Mouse (Mus musculus) heart, embryonic 16.5 days (tissue): ENCODE results near the gene Gm20219. TPM values are rescaled to one million over a fixed set of nuclear protein-coding genes. Genes with fewer than 3 reads are reported as not detected.
A peak's percentile ranks its signal among the peaks of the same experiment; 100 is the strongest.

Experiments used
- ATAC-seq: fragments of 200-750 bp; cut with Nextera tagmentation; replicated peaks from 2 replicates; pipeline ENCODE4 v1.8.0; 2017; ENCODE audit warnings: moderate number of reproducible peaks; ENCODE audit not compliant: insufficient read depth, low FRiP score; ENCODE audit errors: extremely low read depth
- H3K27ac ChIP-seq: fragments of 300-500 bp; sonication (generic); 2 replicates; pipeline ENCODE4 v1.5.1; 2014; ENCODE audit warnings: mild to moderate bottlenecking, low read length, control low read depth, moderate library complexity
- H3K27me3 ChIP-seq: fragments of 300-500 bp; sonication (generic); 2 replicates; pipeline ENCODE4 v1.6.1; 2014; ENCODE audit warnings: low read length, mixed read lengths; ENCODE audit not compliant: control insufficient read depth, insufficient read depth
- H3K36me3 ChIP-seq: fragments of 300-500 bp; sonication (generic); 2 replicates; pipeline ENCODE4 v1.6.1; 2014; ENCODE audit not compliant: control insufficient read depth, insufficient read depth
- H3K4me1 ChIP-seq: fragments of 300-500 bp; sonication (generic); 2 replicates; pipeline ENCODE4 v1.6.1; 2014; ENCODE audit warnings: low read length, mixed read lengths; ENCODE audit not compliant: control insufficient read depth, insufficient read depth
- H3K4me2 ChIP-seq: fragments of 300-500 bp; sonication (generic); 2 replicates; pipeline ENCODE4 v1.6.1; 2014; ENCODE audit warnings: low read depth, mild to moderate bottlenecking, control low read depth, low read length
- H3K4me3 ChIP-seq: fragments of 300-500 bp; sonication (generic); 2 replicates; pipeline ENCODE4 v1.5.1; 2014; ENCODE audit warnings: mild to moderate bottlenecking, control low read depth, low read length
- H3K9ac ChIP-seq: fragments of 300-500 bp; sonication (generic); 2 replicates; pipeline ENCODE4 v1.6.1; 2014; ENCODE audit warnings: low read length, control low read depth
- H3K9me3 ChIP-seq: fragments of 300-500 bp; sonication (generic); replicated peaks from 2 replicates; pipeline ENCODE4 v1.6.1; 2016; ENCODE audit warnings: low read length; ENCODE audit not compliant: control insufficient read depth
- WGBS: fragments of 180-500 bp; shearing (Covaris S2); extraction: QIAGEN DNeasy Blood & Tissue Kit; methylation state at CpG from one replicate; pipeline ENCODE4 v1.1.7; 2014; 5-methylcytosine and 5-hydroxymethylcytosine counted together
- polyA plus RNA-seq: library from polyadenylated mRNA; unstranded; fragments of >200 nt; fragmentation: Nextera tagmentation; extraction: Ambion mirVana; gene quantifications from 2 replicates; pipeline ENCODE4 v1.2.1, GENCODE M21; 2015

Gene Gm20219
- polyA plus RNA-seq, 1 experiment from 2014 or later: 0.62 TPM

DNA sequence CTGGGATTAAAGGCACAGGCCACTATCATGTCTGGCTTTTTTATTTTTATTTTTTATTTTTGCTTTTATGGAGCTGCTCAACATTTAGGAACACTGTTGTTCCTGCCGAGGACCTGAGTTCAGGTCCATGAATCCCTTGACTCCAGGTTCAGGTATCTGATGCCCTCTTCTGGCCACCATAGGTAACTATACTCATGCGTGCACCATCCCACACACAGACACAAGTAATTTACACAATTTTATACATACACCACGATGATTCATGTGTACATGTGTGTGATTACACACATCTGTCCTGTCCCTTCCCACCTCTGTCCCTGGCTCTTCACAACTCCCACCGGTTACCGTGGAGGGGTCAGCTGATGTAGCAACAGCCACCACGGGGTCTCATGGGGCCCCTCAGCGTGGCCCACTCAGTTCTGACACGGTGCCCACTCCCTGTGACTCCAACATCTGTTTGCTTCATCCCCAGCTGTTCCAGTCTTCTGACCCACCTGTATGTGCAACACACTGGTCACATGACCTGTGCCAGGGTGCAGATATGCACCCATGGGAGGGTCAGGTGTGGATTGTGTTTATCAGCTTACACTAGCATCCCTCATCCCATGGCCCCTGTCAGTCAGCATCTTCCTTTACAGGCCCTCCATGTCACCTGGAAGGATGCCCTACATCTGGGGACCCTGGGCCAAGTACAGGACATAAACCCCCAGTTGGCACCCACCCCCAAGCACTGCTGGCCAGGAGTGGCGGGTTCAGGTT is 6.2 kb downstream of the Gm20219 start:
- 70% methylated on average over 9 of the region's 9 CpGs for WGBS
- Histone ChIP-seq H3K4me1 (no peaks in the 10 kb centered on the region), H3K4me2 (no peak overlapping the region), H3K27ac (no peak overlapping the region), H3K4me3 (no peak overlapping the region), H3K9ac (no peak overlapping the region), H3K36me3 (no peaks in the 10 kb centered on the region), H3K9me3 (no peaks in the 10 kb centered on the region), H3K27me3 (no peaks in the 10 kb centered on the region)
- no peak for ATAC-seq

DNA sequence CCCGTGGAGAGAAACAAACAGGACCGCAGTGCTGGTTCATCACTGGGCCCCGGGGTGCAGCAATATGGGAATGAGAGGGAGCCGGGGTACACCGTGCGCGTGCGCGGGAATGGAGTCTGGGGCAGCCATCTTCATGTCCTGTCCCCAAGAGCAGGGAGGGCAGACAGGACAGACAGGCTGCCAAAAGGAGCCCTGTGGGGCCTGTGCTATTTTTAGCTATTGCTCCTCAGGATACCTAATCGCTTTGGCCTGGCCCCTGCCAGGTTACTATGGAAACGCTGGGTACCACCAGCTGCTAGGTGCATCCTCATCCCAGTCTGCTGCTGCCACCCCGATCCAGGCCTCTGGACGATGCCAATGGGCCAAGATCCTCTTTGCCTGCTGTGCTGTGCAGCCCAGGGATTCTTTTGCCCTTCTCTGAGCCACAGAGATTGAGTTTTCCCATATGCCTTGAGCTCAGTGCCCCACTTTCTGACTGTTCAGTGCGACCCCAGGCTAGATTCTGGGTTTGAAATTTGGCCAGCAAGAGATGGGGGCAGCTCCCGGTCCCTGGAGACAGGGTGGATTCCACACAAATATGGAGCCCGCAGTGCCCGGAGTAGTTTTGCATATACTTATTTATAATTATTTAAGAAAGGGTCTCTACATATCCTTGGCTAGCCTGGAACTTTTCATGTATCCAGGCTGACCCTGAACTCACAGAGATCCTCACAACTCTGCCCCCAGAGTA is 6.9 kb downstream of the Gm20219 start:
- no peaks in the 10 kb centered on the region for H3K36me3 ChIP-seq
- H3K27me3 ChIP-seq: no peaks in the 10 kb centered on the region
- 61% methylated on average over 17 of the region's 17 CpGs for WGBS
- H3K9ac ChIP-seq: no peak overlapping the region
- no peaks in the 10 kb centered on the region for H3K9me3 ChIP-seq
- no peak overlapping the region for H3K4me2 ChIP-seq
- H3K4me3 ChIP-seq: no peak overlapping the region
- H3K27ac ChIP-seq: no peak overlapping the region
- no peaks in the 10 kb centered on the region for H3K4me1 ChIP-seq
- ATAC-seq: no peak

DNA sequence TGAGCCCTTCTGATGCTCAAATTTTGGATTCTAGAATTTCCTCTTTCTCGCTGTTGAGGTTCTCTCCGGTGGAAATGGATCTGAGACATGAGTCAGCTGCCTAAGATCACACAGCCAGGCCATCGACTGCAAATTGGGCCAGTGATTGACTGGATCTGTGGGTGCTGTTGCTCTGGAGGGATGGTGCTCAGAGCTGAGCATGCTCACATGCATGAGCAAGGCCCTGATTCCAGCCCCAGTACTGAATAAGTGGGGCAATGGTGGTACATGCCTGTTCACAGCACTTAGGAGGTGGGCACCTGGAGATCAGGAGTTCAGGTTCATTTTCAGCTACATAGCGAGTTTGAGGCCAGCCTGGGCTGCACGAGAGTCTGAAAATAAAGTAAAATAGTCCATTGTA is 7.6 kb downstream of the Gm20219 start:
- no peak overlapping the region for H3K4me3 ChIP-seq
- 87% methylated on average over 5 of the region's 5 CpGs for WGBS
- H3K9ac ChIP-seq: no peak overlapping the region
- ATAC-seq: no peak
- no peaks in the 10 kb centered on the region for H3K9me3 ChIP-seq
- no peaks in the 10 kb centered on the region for H3K27me3 ChIP-seq
- H3K36me3 ChIP-seq: no peaks in the 10 kb centered on the region
- H3K27ac ChIP-seq: no peak overlapping the region
- H3K4me1 ChIP-seq: no peaks in the 10 kb centered on the region
- H3K4me2 ChIP-seq: no peak overlapping the region

DNA sequence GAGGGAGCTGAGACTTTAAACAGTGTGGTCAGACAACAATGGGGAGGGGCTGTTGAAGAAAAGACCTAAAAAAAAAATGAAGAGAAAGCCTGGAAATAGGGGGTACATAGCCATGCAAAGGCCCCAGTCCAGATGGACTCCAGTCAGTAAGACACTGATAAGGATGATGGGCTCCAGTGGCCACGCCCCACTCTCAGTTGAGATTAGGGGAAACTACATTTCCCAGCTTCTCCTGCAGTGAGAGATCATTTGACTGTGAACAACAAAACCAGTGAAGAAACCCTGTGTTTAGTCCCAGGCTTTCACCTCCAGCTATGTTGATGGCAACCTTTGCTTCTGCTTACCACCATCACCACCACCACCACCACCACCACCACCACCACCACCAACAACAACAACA is 8.2 kb downstream of the Gm20219 start:
- Histone ChIP-seq H3K27ac (no peak overlapping the region), H3K4me3 (no peak overlapping the region), H3K9me3 (no peaks in the 10 kb centered on the region), H3K4me2 (no peak overlapping the region), H3K9ac (no peak overlapping the region), H3K36me3 (no peaks in the 10 kb centered on the region), H3K4me1 (no peaks in the 10 kb centered on the region), H3K27me3 (no peaks in the 10 kb centered on the region)
- WGBS: 80% methylated on average over 1 of the region's 1 CpGs
- no peak for ATAC-seq

DNA sequence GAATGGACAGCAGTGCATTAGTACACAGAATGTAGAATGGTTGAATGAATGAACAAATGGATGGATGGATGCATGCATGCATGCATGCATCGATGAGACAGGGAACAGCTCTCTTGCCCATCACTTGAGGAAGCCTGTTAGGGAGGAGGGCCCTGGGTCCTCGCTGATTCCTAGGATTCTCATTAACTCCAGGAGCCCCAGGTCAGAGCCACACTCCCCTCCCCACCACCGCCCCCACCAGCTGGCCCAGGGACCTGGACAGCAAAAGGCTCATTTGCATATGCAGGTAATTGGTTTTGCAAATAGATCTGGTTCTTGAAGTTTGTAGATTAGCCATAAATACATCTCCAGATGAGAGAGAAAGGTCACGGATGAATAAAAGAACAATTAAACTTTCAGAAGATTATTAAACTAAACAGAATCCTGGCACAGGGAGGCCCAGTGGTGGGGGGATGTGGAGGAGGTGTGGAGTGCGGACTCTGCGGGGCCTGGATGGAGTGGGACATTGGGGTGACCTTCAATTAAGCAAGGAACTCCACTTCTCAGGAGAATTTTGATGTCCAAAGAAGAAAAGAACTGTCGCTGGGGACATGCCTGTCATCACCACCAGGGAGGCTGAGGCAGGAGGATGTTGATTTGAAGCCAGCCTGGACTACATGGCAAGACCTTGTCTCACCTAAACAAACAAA is 9.3 kb downstream of the Gm20219 start:
- whole genome bisulfite sequencing: 79% methylated on average over 7 of the region's 7 CpGs
- Histone ChIP-seq H3K9ac (no peak overlapping the region), H3K36me3 (no peaks in the 10 kb centered on the region), H3K4me2 (no peak overlapping the region), H3K4me1 (no peaks in the 10 kb centered on the region), H3K9me3 (no peaks in the 10 kb centered on the region), H3K4me3 (no peak overlapping the region), H3K27ac (no peak overlapping the region), H3K27me3 (no peaks in the 10 kb centered on the region)
- ATAC-seq: no peak

DNA sequence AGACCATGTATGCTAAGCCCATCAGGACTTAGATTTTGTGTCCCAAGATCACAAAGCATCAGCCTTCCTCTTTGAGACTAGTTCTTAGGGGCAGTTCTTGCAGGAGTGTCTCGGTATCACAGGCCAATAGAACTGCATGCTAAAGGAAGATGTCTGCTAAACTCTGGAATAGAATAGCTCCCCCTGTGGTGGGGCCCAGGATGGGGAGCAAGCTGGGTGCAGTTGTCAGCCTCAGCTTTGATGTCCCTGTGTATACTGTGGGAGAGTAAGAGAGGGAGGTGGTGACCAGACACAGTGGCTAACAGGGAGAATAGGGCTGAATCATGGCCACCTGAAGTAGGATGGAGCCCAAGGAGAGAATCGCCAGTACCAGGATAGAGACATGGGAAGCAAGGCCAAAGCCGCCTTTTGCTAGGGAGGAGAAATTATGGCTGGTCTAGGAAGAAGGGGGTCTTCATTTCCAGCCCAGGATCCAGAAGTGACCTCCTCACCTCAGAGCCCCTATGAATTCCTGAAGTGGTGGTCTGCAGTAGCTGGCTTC is 10.4 kb downstream of the Gm20219 start:
- H3K9ac ChIP-seq: no peak overlapping the region
- no peaks in the 10 kb centered on the region for H3K36me3 ChIP-seq
- 72% methylated on average over 3 of the region's 3 CpGs for WGBS
- ATAC-seq: no peak
- H3K4me2 ChIP-seq: no peak overlapping the region
- H3K9me3 ChIP-seq: no peaks in the 10 kb centered on the region
- H3K4me1 ChIP-seq: no peaks in the 10 kb centered on the region
- no peak overlapping the region for H3K27ac ChIP-seq
- H3K4me3 ChIP-seq: no peak overlapping the region
- no peaks in the 10 kb centered on the region for H3K27me3 ChIP-seq

DNA sequence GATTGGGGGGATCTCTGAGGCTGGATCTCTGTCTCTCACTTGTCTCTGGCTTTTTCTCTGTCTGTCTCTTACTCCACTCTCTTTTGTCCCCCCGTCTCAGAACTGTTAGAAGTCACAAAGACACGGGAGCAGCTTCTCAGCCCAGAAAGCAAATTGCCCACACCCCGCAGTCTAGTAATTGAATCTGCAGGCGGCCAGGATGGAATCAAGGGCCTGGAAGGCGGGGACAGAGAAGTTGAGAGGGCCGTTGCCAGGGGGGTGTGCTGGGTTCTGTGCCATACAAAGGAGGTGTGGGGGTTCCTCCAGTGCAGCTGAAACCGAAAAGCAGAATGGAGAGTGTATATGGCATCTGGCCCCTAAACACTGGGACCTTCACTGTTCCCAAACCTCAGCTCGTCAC is 11.5 kb downstream of the Gm20219 start:
- Histone ChIP-seq H3K27me3 (no peaks in the 10 kb centered on the region), H3K36me3 (no peaks in the 10 kb centered on the region), H3K27ac (no peak overlapping the region), H3K4me3 (no peak overlapping the region), H3K4me1 (no peaks in the 10 kb centered on the region), H3K9me3 (no peaks in the 10 kb centered on the region), H3K4me2 (no peak overlapping the region), H3K9ac (no peak overlapping the region)
- ATAC-seq: no peak
- WGBS: 48% methylated on average over 8 of the region's 8 CpGs

DNA sequence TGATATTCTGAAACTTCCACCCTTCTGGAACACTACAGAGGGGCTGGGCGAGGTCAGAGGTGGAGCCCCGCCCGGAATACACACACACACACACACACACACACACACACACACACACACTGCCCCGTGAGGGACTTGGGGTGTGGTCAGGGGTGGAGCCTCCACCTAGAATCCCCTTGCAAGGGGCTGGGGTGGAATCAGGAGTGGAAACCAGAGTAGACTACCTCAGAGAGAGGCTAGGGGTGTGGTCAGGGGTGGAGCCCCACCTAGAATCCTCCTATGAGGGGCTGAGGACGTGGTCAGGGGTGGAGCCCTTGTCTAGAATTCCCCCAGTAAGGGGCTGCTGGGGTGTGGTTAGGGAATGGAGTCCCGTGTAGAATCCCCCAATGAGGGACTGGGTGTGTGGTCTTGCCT is 13.6 kb downstream of the Gm20219 start:
- H3K9me3 ChIP-seq: no peaks in the 10 kb centered on the region
- no peak overlapping the region for H3K27ac ChIP-seq
- no peaks in the 10 kb centered on the region for H3K4me1 ChIP-seq
- no peak for ATAC-seq
- 38% methylated on average over 6 of the region's 6 CpGs for WGBS
- H3K9ac ChIP-seq: no peak overlapping the region
- no peaks in the 10 kb centered on the region for H3K27me3 ChIP-seq
- no peak overlapping the region for H3K4me2 ChIP-seq
- no peak overlapping the region for H3K4me3 ChIP-seq
- no peaks in the 10 kb centered on the region for H3K36me3 ChIP-seq

DNA sequence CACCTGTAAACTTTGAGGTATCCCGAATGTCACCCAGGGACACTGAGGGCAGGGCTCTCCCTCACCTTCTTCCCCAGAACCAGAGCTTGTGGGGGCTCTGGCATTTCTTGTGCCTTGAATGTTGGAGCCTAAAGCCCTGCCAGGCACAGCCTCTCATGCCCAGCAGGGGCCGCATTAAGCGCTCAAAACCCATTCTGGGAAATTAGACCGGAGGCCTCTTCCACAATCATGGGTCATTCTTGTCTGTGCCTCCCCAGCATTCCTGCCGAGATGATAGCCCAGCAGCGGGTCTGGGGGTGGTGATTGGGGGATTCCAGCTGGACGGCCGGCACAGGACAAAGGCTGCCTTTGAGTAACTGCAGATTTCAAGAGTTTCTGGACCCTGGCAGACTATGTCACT is 16.3 kb downstream of the Gm20219 start:
- 31% methylated on average over 8 of the region's 8 CpGs for WGBS
- Histone ChIP-seq H3K9me3 (no peaks in the 10 kb centered on the region), H3K36me3 (no peaks in the 10 kb centered on the region), H3K4me3 (no peak overlapping the region), H3K4me1 (no peaks in the 10 kb centered on the region), H3K27ac (no peak overlapping the region), H3K27me3 (no peaks in the 10 kb centered on the region), H3K9ac (no peak overlapping the region), H3K4me2 (no peak overlapping the region)
- ATAC-seq: 0 out of 2 replicates have a peak, but pooled peaks have one; percentile 6
